Mouse (Mus musculus): Measurements from ENCODE around the gene Cnn1. TPM values are rescaled to one million over a fixed set of nuclear protein-coding genes. Genes with fewer than 3 reads are reported as not detected.

The Cnn1 gene
- total and polyA plus RNA-seq, 2 experiments from 2014 or later = 0.52 to 1.1 TPM

DNA sequence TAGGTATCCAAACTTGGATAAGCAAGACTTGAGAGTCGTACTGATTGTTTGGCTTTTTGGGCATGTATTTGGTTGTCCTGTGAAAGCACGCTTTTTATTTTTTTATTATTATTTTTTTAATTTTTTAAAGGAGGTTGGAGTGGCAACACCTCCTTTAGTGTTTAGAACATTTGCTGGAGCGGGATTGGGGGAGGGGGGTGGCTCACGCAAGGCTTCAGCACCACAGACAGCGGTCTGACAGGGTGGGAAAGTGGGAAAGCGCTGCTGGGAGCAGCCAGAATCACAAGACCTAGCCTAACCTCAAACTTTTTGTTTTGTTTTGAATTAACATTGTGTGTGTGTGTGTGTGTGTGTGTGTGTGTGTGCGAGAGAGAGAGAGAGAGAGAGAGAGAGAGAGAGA, 45.4 kb upstream of the Cnn1 start:
- Histone ChIP-seq H3K36me3 (ENCODE audit: insufficient read depth, low read length) (peaks cover 7% of the 10 kb centered on the region; the same call in 1 of the 2 replicates), H3K4me2 (ENCODE audit: low read depth, low read length) (no peak overlapping the region), H3K4me3 (ENCODE audit: low read length) (no peak overlapping the region), H3K4me1 (ENCODE audit: insufficient read depth, low read length) (peaks cover 11% of the 10 kb centered on the region; the same call in 1 of the 2 replicates), H3K27me3 (ENCODE audit: insufficient read depth, low read length) (no peaks in the 10 kb centered on the region), H3K9me3 (ENCODE audit: low read length) (no peaks in the 10 kb centered on the region), H3K9ac (replicated peaks; ENCODE audit: low read length) (no peak overlapping the region), H3K27ac (no peak overlapping the region)
- DNase-seq (ENCODE audit: low spot score) = no peak
- no peak for TF ChIP-seq CTCF (IDR thresholded peaks at IDR 0.05; ENCODE audit: low read depth)
- WGBS = 48% methylated on average over 7 of the region's 7 CpGs
- ATAC-seq = no peak

DNA sequence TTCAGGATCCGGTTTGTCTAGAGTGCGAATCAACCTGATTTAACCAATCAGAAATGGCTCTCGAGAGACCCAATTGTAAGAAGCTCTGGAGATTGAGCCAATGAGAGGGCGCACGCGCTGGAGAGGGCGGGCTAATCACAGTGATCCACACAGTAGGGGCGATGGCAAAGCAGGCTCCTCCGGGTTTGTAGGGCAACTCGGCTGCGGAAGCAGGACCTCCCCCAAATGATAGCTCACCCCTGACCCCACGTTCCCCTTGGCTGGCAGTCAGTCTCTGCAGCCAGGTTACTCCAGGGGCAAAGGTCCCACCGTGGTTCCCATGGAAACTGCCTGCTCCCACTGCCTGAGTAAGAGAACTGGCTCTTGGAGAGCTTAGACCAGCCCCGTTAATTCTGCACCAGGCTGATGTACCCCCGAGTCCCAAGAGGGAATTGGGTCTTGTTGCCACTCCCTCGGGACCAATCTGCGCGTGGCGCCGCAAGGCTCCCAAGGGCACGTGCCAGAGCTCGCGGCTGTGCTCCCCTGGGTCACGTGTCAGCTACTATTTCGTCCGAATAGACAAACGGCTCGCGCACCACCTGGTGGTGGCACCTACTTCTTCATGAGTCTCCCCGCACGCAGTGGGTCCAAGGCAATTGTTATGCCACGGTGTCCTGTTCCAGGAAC, 44.5 kb upstream of the Cnn1 start:
- Histone ChIP-seq H3K27me3 (ENCODE audit: insufficient read depth, low read length) (no peaks in the 10 kb centered on the region), H3K9ac (replicated peaks; ENCODE audit: low read length) (no peak overlapping the region; the same call in 1 of the 2 replicates), H3K27ac (no peak overlapping the region), H3K4me3 (ENCODE audit: low read length) (peak overlapping the region; percentile 25), H3K36me3 (ENCODE audit: insufficient read depth, low read length) (peaks cover 12% of the 10 kb centered on the region), H3K4me2 (ENCODE audit: low read depth, low read length) (peak overlapping the region; percentile 59), H3K9me3 (ENCODE audit: low read length) (no peaks in the 10 kb centered on the region), H3K4me1 (ENCODE audit: insufficient read depth, low read length) (peaks cover 5% of the 10 kb centered on the region; the same call in 1 of the 2 replicates)
- WGBS = 1% methylated on average over 32 of the region's 32 CpGs
- ATAC-seq (peak; percentile 35), DNase-seq (ENCODE audit: low spot score) (peak; percentile 93)
- peak; percentile 79 for TF ChIP-seq CTCF (IDR thresholded peaks at IDR 0.05; ENCODE audit: low read depth)

DNA sequence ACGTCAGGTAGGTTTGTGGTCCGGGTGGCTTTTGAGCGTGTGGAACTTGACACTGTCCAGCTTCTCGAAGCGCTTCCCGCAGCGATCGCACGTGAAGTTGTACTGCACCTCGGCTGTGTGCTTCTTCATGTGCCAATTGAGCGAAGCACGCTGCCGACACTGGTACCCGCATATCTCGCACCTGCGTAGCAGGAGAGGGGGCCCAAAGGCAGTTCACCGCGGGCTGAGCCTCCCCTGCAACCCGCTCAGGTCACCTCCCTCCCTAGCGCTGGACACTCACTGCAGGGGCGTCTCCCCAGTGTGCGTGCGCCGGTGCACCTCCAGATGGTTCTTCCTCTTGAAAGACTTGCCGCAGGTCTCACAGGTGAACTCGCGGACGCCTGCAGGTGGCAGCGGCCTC, 43.3 kb upstream of the Cnn1 start:
- peaks cover 16% of the 10 kb centered on the region for H3K36me3 ChIP-seq (ENCODE audit: insufficient read depth, low read length)
- peaks cover 5% of the 10 kb centered on the region; the same call in 1 of the 2 replicates for H3K4me1 ChIP-seq (ENCODE audit: insufficient read depth, low read length)
- H3K9ac ChIP-seq (replicated peaks; ENCODE audit: low read length) = no peak overlapping the region
- 40% methylated on average over 29 of the region's 29 CpGs for WGBS
- no peak overlapping the region for H3K4me3 ChIP-seq (ENCODE audit: low read length)
- ATAC-seq (no peak), DNase-seq (ENCODE audit: low spot score) (peak; percentile 22)
- TF ChIP-seq CTCF (IDR thresholded peaks at IDR 0.05; ENCODE audit: low read depth) = no peak
- no peak overlapping the region for H3K4me2 ChIP-seq (ENCODE audit: low read depth, low read length)
- H3K27ac ChIP-seq = no peak overlapping the region
- no peaks in the 10 kb centered on the region for H3K9me3 ChIP-seq (ENCODE audit: low read length)
- H3K27me3 ChIP-seq (ENCODE audit: insufficient read depth, low read length) = no peaks in the 10 kb centered on the region

DNA sequence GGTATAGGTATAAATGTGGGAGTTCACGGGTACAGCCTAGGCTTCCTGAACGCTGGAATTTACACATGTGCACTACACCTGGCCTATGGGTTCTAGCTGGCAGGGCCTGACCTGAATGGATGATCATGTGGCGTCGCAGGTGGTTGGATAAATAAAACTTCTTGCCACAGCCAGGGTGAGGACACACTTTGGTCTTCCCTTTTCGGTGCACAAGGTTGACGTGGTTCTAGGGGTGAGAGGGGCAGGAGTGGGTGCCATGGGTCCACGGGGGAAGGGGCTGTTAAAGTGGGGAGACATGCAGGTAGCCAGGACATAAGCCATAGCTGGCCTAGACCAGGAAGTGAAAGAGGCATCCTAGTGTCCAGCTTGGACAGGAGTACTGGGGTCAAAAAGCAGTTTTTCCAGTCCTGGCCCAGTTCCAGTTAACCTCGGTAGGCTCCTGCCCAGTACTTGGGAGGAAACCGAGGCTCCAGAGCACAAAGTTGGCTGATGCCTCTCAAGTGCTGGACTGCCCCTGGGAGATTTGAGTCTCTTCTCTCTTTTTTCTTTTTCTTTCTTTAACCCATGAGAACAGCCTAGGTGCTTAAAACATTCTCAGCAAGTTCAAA, 42.6 kb upstream of the Cnn1 start:
- H3K27me3 ChIP-seq (ENCODE audit: insufficient read depth, low read length) = no peaks in the 10 kb centered on the region
- H3K4me3 ChIP-seq (ENCODE audit: low read length) = no peak overlapping the region
- ATAC-seq (no peak), DNase-seq (ENCODE audit: low spot score) (no peak)
- H3K4me2 ChIP-seq (ENCODE audit: low read depth, low read length) = no peak overlapping the region
- no peak for TF ChIP-seq CTCF (IDR thresholded peaks at IDR 0.05; ENCODE audit: low read depth)
- H3K36me3 ChIP-seq (ENCODE audit: insufficient read depth, low read length) = peaks cover 21% of the 10 kb centered on the region
- H3K4me1 ChIP-seq (ENCODE audit: insufficient read depth, low read length) = peaks cover 5% of the 10 kb centered on the region; the same call in 1 of the 2 replicates
- no peak overlapping the region for H3K27ac ChIP-seq
- 76% methylated on average over 9 of the region's 9 CpGs for WGBS
- no peaks in the 10 kb centered on the region for H3K9me3 ChIP-seq (ENCODE audit: low read length)
- H3K9ac ChIP-seq (replicated peaks; ENCODE audit: low read length) = no peak overlapping the region

DNA sequence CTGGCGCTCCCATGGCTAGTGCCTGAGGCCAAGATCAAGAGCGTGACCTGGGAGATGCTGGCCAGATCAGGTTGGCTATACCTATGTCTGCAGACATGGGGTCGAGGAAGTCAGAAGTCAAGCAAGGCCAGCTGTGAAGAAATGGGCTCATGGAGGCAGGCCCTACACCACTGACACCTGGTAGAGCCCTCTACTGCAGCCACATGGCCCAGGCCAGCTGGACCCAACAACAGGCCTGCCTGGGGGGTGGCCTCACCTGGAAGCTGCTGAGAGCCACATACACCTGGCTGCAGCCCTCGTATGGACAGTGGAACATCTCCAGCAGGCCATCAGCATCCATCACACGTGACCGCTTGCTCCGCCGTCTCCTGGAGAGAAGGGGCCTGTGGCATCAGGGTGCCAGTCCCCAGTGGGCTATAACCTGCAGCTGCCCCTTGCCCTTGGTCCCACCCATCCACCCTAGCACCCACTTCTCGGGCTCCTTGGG, 41.9 kb upstream of the Cnn1 start:
- peaks cover 5% of the 10 kb centered on the region; the same call in 1 of the 2 replicates for H3K4me1 ChIP-seq (ENCODE audit: insufficient read depth, low read length)
- no peak overlapping the region for H3K9ac ChIP-seq (replicated peaks; ENCODE audit: low read length)
- no peaks in the 10 kb centered on the region for H3K9me3 ChIP-seq (ENCODE audit: low read length)
- H3K27me3 ChIP-seq (ENCODE audit: insufficient read depth, low read length) = no peaks in the 10 kb centered on the region
- H3K4me3 ChIP-seq (ENCODE audit: low read length) = no peak overlapping the region
- no peak for TF ChIP-seq CTCF (IDR thresholded peaks at IDR 0.05; ENCODE audit: low read depth)
- no peak for ATAC-seq
- DNase-seq (ENCODE audit: low spot score) = no peak
- no peak overlapping the region for H3K27ac ChIP-seq
- 90% methylated on average over 9 of the region's 9 CpGs for WGBS
- no peak overlapping the region for H3K4me2 ChIP-seq (ENCODE audit: low read depth, low read length)
- H3K36me3 ChIP-seq (ENCODE audit: insufficient read depth, low read length) = peaks cover 23% of the 10 kb centered on the region

DNA sequence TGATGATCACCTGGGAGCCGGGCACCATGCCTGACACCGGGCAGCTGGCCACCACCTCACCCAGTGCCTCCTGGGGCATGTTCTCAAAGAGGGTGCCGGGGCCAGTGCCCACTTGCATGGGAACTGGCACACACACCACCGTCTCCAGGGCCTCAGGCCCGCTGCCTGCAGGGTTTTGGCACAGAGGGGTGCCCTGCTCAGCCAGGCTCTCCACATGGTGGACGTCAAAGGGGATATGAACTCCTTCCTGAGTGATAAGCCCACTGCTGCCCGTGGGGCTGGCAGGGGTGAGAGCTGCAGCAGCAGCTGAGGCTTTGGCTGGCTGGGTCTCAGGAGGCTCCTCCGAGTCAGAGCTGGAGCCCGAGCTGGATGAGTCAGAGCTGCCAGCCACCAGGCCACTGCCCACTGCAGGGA, 41.0 kb upstream of the Cnn1 start:
- Histone ChIP-seq H3K4me2 (ENCODE audit: low read depth, low read length) (no peak overlapping the region), H3K36me3 (ENCODE audit: insufficient read depth, low read length) (peaks cover 24% of the 10 kb centered on the region), H3K27me3 (ENCODE audit: insufficient read depth, low read length) (no peaks in the 10 kb centered on the region), H3K4me1 (ENCODE audit: insufficient read depth, low read length) (peaks cover 5% of the 10 kb centered on the region; the same call in 1 of the 2 replicates), H3K4me3 (ENCODE audit: low read length) (no peak overlapping the region), H3K27ac (no peak overlapping the region), H3K9me3 (ENCODE audit: low read length) (no peaks in the 10 kb centered on the region), H3K9ac (replicated peaks; ENCODE audit: low read length) (no peak overlapping the region)
- no peak for TF ChIP-seq CTCF (IDR thresholded peaks at IDR 0.05; ENCODE audit: low read depth)
- DNase-seq (ENCODE audit: low spot score) = peak; percentile 56
- 49% methylated on average over 9 of the region's 9 CpGs for WGBS
- peak; percentile 27; the same call in 1 of the 2 replicates for ATAC-seq

DNA sequence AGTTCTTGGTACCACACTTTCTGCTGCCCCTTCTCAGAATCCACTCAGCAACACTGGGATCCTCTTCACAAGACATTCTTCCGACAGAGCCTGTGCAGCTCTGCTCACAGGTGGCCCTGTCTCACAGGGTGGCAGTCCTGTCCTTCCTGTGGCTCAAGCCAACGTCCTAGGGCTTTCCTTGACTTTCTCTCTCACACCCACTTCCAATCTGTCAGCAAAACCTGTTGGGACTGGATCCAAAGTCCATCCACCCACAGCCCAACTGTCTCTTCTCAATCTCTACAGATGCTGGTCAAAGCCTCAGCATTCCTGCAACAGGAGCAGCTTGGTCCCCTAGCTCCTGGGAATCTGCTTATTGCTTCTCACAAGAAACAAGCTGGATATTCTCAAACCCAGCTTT, 37.7 kb upstream of the Cnn1 start:
- no peak for TF ChIP-seq CTCF (IDR thresholded peaks at IDR 0.05; ENCODE audit: low read depth)
- 76% methylated on average over 2 of the region's 2 CpGs for WGBS
- no peak for ATAC-seq
- no peak overlapping the region for H3K4me2 ChIP-seq (ENCODE audit: low read depth, low read length)
- no peaks in the 10 kb centered on the region for H3K27me3 ChIP-seq (ENCODE audit: insufficient read depth, low read length)
- H3K9ac ChIP-seq (replicated peaks; ENCODE audit: low read length) = no peak overlapping the region
- H3K9me3 ChIP-seq (ENCODE audit: low read length) = no peaks in the 10 kb centered on the region
- no peak overlapping the region for H3K4me3 ChIP-seq (ENCODE audit: low read length)
- H3K27ac ChIP-seq = no peak overlapping the region
- H3K4me1 ChIP-seq (ENCODE audit: insufficient read depth, low read length) = no peaks in the 10 kb centered on the region
- H3K36me3 ChIP-seq (ENCODE audit: insufficient read depth, low read length) = peaks cover 50% of the 10 kb centered on the region
- DNase-seq (ENCODE audit: low spot score) = no peak

Data from hindbrain, postnatal 0 days (tissue).